Mouse (Mus musculus) lung, postnatal 10 days (tissue): Measurements from ENCODE around the gene Tigar.

Experiments used
- DNase-seq: peaks from one replicate; pipeline ENCODE4 v3.0.0; 2021

The Tigar gene

DNA sequence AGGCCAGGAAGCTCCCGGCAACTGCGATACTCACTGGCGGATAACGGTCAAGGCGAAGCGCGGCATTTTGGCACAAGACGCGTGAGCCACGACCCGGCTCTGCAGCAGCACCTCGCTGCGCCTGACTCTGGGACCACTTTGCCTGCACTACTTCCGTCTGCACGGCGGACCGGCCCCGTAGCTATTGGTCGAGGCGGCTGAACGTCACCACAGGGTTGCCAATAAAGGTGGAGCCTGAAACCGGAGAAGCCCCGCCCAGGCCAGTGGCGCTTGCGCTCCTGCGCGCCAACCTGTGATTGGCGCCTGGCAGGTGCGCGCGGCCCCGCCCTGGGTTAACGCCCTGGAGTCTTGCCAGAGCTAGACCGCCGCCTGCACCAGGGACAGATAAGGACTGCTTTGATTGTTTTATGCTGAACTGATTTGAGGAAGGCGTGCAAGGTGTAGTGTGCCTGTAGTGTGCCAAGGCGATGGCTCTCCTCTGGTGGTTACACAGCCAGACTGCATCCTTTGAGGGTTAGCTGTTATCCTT, at the start of gene Tigar:
Gene Tigar (minus strand): TSS at position 156 of the 529 bp plus-strand sequence.
- DNase-seq = peak; percentile 95

DNA sequence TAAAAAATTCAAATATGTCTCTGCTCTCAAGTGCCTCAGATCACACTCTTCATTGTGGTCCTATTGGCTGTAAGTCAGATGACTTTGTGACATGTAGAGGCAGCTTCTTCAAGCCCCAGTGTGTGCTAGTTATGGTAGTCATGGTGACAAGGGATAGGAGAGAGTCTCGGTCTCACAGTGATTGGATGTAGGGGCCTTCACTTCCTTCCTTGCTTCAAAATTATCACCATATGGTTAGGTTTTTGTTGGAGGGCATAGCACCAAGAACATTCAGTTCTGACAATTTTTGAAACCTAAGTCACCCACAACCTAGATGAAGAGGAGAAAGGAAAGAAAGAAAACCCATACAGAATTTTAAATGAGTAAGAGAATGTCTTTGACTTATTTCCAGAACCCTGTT, 48.0 kb upstream of the Tigar start:
- no peak for DNase-seq

DNA sequence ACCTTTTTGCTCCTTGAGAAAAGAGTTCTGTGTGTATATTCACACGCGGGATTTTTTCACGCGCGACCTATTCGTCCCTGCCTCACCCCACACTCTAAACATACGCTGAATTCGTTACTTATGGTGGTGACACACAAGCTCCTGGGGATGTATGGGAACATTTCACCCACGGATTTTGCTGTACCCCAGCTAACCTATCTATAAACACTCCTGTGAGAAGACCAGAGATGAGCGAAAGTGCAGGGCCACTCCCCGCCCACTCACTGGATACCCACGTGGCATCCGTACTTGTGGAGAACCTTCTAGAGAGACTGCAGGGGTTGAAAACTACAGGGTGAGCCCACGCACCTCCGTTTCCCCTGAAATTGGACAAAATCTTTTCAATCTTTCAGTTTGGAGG, 46.1 kb upstream of the Tigar start:
- peak; percentile 59 for DNase-seq

DNA sequence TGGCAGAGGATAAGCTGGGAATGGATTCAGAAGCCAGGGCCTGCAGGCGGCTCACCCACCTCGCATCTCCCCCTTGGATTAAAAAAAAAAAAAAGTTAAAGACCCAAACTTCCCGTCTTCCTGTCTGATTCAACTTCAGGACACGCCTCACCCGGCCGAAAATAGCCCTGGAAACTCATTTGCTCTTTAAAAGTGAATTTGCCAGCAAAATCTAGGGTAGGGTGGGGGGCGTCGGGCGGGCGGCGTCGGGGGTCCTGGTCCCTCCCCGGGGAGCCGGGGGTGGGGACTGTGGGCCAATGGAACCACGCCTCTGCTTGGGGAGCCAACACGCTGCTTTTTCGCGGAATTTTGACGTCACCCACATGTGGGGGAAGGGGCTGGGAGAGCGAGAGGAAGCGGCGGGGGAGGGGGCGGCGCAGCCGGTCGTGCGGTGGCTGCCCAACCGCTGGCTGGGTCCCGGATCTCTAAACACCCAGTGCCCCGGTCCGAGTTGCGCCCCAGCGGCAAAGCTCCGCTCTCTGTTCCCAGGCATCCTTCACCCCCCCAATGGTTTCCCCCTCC, 45.4 kb upstream of the Tigar start:
- DNase-seq = peak; percentile 94

DNA sequence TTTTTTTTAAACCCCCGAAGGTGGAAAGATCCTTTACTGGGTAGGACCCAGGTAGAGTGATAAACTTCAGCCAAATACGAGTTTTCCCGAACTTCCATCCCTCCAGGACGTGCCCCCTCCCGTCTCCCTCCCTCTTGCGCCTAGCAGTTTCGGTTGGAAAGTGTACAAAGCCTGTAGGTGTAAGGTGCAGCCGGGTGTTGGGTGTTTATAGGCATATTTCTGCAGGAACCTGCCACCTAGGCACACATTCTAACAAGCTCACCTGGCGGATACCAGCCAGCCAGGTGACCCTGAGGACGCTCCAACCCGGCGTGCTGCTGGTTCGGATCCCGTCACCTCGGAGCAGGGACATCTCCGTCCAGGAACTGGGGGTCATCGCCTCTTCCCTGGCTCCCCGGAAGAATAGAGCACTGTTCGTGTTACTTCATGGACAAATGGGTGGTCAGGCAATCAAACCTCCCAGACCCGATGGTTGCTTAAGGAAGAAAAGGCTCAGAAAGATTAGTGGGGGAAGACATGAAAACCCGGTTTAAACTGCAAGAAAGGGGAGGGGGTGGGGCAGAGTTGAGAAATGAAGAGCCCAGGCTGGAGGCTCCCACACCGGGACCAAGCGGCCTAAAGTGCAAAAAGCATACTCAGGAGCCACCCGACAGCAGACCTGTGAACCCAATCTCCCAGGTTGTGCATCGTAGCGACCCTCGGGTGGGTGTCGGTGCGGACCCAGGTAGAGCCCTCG, 44.8 kb upstream of the Tigar start:
- DNase-seq = peak; percentile 22

DNA sequence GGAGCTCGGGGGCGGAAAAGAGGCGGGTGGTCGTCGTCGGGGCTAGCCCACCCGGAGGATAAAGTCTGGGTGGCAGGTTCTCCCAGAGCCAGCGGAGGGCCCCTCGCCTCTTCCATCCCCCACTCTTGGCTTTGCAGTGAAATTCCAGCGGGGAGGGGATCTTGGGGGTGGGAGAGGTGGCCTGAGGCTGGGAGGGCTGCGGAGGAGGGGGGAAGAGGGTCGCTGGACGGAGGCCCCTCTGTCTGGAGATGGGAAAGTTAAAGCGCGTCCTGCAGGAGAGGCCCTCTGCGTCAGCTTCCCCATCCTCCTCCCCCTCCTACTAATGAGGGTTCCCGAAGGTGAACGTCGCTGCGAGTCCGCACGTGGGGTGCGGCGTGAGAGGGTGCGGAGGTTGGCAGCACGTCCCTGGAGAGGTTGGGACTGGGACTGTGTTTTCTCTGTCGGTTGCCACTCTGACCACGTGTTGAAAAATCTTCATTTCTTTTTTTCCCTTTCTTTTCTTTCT, 44.0 kb upstream of the Tigar start:
- peak; percentile 61 for DNase-seq

DNA sequence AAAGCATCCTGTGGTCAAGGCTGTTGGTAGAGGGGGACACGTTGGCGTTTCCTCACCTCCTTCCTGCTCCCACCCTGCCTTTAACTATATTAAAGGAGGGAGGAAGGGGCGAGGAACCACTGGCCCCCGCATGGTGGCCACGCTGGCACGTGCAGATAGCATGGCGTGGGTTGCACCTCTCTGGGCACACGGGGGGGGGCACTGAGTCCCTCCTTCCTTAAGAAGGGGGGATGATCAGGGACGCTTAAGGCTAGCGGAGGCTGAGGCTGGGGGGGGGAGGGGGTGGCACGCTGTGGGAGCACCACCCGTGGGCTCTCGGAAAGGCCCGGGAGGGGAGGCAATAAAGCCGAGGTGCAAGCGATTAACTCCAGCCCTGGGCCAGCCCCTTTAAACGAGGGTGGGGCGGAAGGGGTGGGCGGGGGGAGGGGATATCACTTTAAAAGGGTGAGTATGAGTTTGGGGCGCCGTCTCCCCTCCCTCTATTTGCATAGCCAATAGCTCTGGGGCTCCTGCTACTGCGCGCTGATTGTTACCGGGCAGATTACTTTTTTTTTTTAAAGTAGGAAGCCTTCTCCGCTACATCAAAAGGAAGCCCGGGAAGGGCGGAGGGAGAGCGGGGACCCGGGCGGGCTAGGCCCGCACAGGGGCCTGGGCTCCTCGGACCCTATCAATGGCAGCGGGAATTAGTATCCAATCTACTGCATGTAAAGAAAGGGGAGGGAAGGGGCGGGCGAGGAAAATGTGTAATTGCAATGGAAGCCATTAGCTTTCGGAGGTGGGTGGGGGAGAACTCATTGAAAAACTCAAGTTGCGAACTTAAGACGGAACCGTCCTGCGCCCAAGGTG, 43.0 kb upstream of the Tigar start, which contains the start of gene Ccnd2:
Gene Ccnd2 (minus strand): TSS at position 88 of the 846 bp plus-strand sequence.
- peak; percentile 90 for DNase-seq

DNA sequence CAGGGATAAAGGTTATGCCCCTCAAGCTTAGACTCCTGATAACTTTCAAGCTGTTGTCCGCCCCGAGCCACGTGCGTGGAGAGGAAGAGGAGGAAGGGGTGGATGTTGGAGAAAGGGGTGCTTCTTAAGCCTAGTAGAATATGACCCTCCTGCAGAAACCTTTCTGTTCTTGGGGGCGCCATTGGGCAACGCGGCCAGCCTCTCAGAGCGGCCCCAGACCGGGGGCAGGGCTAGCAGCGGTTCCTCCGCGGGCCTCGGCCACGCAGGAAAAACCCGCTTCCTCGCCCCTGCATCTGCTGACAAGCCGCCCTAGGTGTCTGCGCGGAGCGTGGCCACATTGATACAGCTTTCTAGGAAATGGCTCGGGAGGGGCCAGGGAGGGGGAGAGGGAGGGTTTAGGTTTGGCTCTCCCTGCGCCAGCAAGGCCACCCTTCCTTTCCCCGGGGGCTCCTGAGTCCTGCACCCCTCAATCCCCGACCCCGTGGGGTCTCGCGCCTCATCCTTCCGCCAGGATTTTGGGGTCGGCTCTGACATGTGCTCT, 42.3 kb upstream of the Tigar start:
- peak; percentile 75 for DNase-seq

DNA sequence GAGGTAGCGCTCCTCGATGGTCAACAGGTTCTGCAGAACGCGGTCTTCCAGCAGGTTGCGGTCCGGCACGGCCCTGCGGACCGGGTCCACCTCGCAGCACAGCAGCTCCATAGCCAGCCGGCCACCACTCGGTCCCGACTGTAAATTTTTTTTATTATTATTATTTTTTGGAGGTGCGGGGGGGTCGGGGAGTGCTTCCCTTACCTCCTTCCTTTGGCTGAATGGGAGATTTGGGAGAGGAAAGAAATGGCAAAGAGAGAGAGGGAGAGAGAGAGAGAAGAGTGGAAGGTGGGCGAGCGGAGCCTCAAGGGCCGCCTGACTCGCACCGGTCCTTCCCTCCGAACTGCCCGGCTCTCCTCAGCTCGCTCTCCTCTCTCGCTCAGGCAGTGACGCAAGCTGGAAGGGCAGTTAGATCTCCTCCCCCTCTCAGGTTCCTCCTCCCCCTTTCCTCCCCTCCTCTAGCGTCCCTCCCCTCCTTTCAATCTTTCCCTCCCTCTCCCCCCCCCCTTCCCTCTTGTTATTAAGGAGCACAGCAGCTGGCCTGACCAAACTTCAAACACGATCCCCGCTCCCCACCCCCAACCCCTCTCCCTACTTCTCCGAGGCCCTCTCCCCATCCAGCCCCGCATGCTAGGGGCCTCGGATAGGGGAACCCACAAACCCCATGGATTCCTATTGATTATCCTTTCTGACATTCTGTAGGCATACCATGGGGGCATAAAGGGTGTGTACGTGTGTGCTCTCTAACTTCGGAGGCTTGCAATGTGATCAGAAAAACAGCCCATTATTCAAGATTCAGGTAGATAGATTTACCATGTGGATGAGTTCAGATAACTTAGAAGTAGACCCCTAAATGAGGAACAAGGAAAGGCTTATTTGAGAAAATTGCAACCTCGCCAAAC, 41.6 kb upstream of the Tigar start:
- DNase-seq = peak; percentile 93

DNA sequence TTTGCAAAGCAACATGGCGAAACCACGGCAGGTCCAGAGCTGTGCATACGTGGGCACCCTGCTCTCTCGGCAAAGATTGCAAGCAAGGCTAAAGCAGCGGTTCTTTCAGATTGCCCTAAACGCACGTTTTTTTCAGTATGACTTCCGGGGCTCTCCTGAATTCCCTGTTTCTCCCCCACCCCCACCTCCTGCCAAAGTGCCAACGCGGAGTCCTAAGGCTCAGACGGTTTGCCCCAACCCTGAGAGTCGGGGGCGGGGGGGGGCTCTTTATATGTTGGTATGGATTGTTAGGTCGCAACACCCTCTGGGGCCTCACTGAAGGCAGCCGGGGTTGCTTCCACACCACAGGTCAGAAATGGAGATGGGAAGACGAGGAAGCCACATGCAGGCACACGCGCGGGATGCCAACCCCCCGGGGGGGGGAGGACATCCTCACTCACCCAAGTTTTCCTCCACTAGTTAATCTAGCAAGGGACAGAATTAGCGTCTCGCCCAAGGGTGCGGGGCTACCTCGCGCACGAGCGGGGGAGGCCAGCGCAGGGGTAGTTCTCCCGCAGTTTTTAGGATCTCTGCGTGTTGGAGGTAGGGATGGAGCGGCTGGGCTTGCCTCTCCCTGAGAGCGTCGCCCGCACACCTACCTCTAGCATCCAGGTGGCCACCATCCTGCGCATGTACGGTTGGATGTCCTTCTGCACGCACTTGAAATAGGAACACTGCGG, 40.7 kb upstream of the Tigar start:
- peak; percentile 49 for DNase-seq

DNA sequence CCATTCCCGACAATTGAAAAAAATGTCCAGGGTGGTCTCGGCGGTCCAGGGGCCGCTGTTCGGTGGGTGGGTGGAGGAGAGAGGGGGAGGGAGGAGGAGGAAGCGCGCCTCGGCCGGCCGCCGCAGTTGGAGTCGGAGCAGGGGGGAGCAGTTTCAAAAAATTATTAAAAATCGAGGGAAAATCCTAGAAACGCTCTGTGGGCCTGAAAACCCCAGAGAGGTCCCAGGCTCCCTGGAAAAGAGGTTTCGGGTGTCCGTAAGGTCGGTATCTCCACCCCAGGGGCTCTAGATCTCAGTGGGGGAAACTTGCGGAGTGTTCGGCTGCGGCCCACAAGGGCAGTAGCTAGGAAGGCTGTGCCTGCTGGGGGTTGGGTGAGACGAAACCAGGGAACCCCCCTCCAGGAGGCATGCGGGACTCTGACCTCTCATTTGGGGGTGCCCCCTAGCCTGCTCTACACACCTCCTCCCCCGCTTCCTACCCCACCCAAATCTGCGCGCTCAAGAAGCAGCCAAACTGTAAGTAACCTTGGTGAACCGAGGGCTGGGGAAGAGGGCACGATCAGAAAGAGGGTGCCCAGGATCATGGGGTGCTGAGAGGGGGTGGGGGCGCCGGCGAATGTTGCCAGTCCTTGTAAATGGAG, 40.1 kb upstream of the Tigar start:
- DNase-seq = peak; percentile 47

DNA sequence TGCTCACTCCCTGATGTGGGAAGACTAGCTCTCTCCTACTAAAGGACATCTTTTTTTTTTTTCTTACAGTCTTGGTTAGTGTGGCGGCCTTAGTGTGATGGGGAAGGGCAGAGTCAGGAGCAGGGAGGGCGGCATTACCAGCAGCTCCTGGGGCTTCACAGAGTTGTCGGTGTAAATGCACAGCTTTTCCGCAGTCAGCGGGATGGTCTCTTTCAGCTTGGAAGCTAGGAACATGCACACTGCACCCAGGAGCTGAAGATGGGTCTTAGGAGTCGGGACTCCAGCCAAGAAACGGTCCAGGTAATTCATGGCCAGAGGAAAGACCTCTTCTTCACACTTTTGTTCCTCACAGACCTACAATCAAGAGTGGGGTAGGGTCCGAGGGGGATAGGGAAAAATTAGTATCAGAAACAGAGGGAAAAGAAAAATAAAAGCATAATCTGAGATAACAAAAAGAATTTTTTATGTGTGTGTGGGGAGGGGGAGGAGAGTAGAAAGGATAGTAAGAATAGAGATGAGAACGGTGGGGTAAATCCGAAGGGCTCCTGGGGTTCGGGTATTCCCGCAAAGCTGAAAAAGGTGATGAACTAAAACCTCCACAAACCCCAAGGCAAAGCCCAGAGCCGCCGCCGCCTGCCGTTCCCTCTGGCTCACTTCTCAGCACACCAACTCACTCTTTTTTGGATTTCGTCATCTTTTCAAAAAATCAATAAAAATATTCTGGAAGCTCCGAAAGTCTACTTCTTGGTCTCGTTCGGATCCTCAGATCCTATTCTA, 39.4 kb upstream of the Tigar start:
- peak; percentile 48 for DNase-seq

DNA sequence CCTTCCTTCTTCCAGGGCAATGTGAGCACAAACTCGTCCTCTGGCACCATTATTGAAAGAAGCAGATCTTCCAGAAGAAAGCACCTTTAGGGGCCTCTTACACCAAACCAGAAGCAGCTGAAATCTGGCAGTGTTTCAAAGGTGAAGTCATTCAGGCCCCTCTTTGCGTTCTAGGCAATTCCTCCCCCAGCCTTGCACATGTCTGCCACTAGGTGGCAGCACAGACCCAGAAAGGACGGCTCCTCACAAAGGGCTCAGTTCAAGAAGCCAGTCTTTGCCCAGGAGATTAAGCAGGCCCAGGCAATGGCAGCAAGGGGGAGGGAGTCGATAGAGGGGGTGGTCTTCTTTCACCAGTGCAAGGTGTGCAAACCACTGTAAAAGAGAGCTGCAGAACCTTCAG, 38.3 kb upstream of the Tigar start:
- peak; percentile 95 for DNase-seq

DNA sequence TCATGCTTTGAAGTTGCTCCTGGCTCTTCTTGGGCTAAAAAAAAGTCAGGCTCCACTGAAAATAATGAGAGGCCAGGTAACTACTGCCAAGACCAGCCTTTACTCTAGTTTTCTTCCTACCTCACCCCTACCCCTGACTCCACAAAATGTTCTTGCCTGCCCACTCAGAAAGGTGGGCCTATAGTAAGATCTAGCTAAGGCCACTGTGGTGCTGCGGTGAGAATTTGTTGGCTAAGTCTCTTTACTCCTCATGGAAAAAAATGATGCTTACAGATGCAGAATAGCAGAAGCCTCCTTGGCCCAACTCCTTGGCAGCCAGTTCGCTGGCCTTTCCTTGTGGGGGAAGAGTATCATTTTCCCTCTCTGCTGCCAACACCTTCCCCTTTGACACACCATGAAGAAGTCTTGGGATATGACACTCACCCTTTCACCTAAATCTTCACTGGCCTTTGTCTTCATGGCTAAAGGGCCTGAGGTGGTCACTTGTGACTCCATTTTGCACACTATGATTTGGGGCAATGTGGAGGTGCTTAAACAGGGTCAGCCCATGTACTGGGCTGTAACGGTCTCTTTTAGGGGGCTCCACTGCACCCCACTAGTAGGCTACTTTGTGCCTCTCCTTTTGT, 37.1 kb upstream of the Tigar start:
- peak; percentile 19 for DNase-seq

DNA sequence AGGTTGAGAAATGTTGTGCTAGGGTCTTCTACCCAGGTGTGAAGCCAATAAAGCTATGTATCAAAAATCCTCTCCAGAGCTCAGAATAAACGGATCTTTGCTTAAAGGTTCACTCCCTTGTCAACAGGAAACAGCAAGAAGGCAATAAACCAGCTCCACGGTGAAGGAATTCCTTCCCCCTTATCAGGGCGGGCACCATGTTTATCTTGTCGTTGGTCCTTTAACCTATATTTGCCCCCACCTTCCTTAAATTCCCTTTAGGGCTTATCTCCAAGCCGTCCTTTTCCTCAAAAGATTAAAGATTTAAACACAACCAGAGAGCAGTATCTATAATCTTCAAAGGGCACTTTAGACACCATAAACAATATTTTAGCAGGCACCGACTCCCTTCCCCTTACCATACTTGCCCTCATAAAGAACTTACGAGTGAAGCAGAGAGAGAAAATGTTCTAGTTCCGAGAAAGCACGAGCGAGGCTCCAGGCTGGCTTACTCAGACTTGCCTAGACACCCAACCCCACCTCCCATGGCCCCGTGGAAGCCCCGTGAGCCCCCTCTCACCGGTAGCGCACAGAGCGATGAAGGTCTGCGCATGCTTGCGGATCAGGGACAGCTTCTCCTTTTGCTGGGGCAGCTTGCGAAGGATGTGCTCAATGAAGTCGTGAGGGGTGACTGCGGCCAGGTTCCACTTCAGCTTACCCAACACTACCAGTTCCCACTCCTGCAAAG, 36.3 kb upstream of the Tigar start:
- DNase-seq = peak; percentile 11

DNA sequence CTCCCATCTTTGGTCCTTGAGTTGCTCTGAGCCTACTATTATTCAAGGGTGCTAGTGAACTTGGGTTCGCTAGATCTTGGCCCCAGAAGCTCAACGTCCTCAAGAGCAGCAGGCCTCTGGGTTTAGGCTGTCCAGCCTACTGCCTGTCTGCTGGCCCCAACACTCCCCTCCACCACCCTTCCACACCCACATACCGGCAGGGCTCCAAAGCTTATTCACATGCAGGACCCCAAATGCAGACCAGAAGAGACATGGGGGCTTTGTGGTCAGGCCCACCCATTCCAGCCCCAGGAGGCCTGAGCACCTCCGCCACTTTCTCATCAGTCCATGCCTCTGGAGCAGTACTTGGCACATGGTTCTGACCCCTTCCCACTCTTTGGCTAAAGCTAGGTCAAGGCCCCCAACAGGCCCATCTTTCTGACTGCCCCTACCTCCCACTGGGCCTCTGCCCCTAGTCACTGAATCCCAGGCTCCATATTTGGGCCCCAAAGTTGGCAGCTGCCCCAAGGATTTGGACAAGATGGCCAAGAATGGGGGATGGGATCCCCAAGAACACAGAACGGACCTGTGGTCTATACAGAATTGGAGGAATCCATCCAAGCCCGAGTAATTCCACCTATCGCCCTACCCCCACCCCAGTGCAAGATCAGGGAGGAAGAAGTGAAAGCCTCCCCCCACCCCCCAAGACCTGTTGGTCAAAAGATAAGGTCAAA, 34.4 kb upstream of the Tigar start:
- peak; percentile 16 for DNase-seq

DNA sequence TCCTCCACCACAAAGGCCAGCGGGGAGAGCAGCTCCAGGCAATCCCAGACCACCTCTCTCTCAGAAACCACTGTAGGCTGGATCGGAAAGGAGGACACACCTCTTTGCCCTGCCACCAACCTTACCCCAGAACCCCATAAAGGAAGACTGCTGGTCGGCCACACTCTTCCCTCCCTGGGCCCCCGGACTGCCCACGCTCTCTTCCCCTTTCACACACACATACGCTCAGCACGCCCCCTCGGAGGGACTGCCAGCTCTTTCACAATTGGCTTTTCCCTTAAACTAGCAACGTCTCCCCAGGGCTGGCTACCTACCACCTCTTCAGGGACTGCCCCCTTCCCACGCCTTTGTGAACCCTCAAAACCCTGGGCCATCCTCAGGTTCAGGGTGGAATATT, 33.8 kb upstream of the Tigar start:
- peak; percentile 27 for DNase-seq
